Mouse (Mus musculus): ENCODE results near the gene Hcrtr1. TPM values are rescaled to one million over a fixed set of nuclear protein-coding genes. Genes with fewer than 3 reads are reported as not detected.

Gene Hcrtr1
- polyA plus RNA-seq (2014; fragmentation: Nextera tagmentation; extraction: Ambion mirVana): 1.7 and 2.3 TPM in 2 replicates

DNA sequence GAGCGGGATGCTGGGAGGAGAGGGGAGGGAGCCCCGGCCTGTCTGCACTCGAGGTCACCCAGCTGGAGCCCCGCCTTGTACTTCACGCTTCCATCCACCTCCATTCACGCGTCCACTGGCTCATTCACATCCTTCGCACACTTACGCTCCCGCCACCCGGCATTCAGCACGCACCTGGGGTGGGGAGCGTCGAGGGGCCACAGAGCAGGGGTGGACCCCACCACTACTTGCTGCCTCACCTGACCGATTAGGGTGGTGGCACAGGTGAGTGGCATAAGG is at the start of gene Hcrtr1:
Hcrtr1 (minus strand) TSS at position 146 of the 279 bp plus-strand sequence.
- no peak for ATAC-seq (ENCODE audit: low FRiP score)

DNA sequence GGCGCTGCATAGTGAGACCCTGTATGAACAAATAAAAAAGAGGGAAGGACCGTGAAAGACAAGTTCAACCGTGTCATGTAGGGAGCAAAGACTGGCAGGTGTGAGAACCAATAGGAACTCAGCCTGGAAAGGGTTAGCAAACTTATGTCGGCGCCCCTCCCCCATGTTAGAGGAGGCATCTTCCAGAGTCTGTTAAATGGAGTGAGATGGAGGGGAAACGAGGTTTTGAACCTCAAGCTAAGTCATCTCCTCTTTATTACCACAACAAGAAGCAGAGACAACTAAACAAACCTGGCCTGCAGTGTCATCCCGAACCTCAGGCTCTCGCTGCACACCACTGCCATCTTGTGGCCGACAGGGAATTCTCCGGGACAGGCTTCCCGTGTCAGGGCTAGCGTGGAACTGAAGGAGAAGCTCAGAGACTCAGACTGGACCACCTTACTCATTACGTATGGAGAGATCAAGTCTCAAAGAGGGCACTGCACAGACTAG is 49.7 kb upstream of the Hcrtr1 start:
- 3% methylated on average over 13 of the region's 13 CpGs for WGBS
- peak; percentile 59; the same call in 1 of the 2 replicates for ATAC-seq (ENCODE audit: low FRiP score)
- H3K27me3 ChIP-seq (ENCODE audit: control insufficient read depth, insufficient read depth, low read length): no peaks in the 10 kb centered on the region

More for the DNA sequence above, at the start of gene Hcrtr1:
- H3K9me3 ChIP-seq (ENCODE audit: control insufficient read depth, low read length): no peaks in the 10 kb centered on the region
- H3K9ac ChIP-seq: peak within 1 kb of the TSS; percentile 53
- peaks cover 31% of the 10 kb centered on the region for H3K27me3 ChIP-seq (ENCODE audit: control insufficient read depth, insufficient read depth, low read length)
- no peaks in the 10 kb centered on the region for H3K36me3 ChIP-seq (replicated peaks; ENCODE audit: control insufficient read depth, insufficient read depth)
- DNase-seq (ENCODE audit: low spot score): no peak
- peak within 1 kb of the TSS; percentile 85 for H3K4me2 ChIP-seq (replicated peaks)
- under 1% methylated on average over 15 of the region's 15 CpGs for WGBS
- H3K4me1 ChIP-seq (replicated peaks; ENCODE audit: control insufficient read depth, insufficient read depth, low read length): peaks cover 21% of the 10 kb centered on the region; the same call in 1 of the 2 replicates
- no peak within 1 kb of the TSS for H3K27ac ChIP-seq
- H3K4me3 ChIP-seq (replicated peaks; ENCODE audit: low read length): peak within 1 kb of the TSS; percentile 36

DNA sequence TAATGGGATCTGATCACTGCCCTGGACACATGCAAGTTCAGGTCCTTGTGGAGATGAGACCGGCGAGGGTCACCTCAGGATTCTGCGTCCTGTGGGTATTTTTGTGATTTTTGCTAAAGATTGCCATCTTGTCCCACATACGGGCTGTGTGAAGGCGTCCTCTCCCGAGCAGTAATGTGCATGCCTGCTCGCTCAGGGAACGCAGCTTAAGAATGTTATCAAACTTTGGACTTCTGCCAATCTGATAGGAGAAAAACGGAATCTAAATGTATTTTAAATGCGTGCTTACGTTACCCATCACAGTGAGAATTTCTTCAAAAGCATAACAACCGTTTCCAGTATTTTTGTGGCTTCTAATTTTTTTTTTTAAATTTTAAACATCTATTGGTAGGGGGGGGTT is 47.7 kb upstream of the Hcrtr1 start:
- no peaks in the 10 kb centered on the region for H3K27me3 ChIP-seq (ENCODE audit: control insufficient read depth, insufficient read depth, low read length)
- no peak overlapping the region for H3K27ac ChIP-seq
- 77% methylated on average over 12 of the region's 12 CpGs for WGBS
- no peaks in the 10 kb centered on the region for H3K36me3 ChIP-seq (replicated peaks; ENCODE audit: control insufficient read depth, insufficient read depth)
- no peaks in the 10 kb centered on the region for H3K9me3 ChIP-seq (ENCODE audit: control insufficient read depth, low read length)
- no peak overlapping the region for H3K4me3 ChIP-seq (replicated peaks; ENCODE audit: low read length)
- no peak for DNase-seq (ENCODE audit: low spot score)
- ATAC-seq (ENCODE audit: low FRiP score): no peak
- H3K4me1 ChIP-seq (replicated peaks; ENCODE audit: control insufficient read depth, insufficient read depth, low read length): no peaks in the 10 kb centered on the region
- no peak overlapping the region for H3K4me2 ChIP-seq (replicated peaks)
- H3K9ac ChIP-seq: no peak overlapping the region

More for the DNA sequence above, 49.7 kb upstream of the Hcrtr1 start:
- no peaks in the 10 kb centered on the region for H3K9me3 ChIP-seq (ENCODE audit: control insufficient read depth, low read length)
- no peaks in the 10 kb centered on the region for H3K36me3 ChIP-seq (replicated peaks; ENCODE audit: control insufficient read depth, insufficient read depth)
- no peaks in the 10 kb centered on the region for H3K4me1 ChIP-seq (replicated peaks; ENCODE audit: control insufficient read depth, insufficient read depth, low read length)
- H3K9ac ChIP-seq: no peak overlapping the region
- H3K4me2 ChIP-seq (replicated peaks): peak overlapping the region; percentile 15; the same call in 1 of the 2 replicates
- no peak overlapping the region for H3K27ac ChIP-seq
- DNase-seq (ENCODE audit: low spot score): peak; percentile 90
- no peak overlapping the region for H3K4me3 ChIP-seq (replicated peaks; ENCODE audit: low read length)

DNA sequence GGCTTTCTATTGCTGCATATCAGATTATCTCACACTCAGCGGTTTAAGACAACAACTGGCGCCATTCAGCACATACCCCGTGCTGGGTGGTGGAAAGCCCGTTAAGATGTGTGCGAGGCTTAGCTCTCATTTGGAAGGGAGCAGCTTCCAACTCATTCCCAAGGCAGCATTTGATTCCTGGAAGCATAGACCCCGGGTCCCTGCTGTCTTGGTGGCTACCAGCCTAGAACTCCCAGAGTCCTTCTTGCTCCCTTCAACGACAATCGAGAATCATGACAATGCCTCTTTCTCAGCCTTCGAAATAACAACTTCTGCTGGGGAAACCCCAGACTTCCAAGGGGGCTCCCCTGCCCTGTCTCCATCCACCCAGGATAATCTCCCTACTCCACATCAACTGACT is 47.3 kb upstream of the Hcrtr1 start:
- no peak overlapping the region for H3K4me2 ChIP-seq (replicated peaks)
- no peaks in the 10 kb centered on the region for H3K9me3 ChIP-seq (ENCODE audit: control insufficient read depth, low read length)
- no peaks in the 10 kb centered on the region for H3K36me3 ChIP-seq (replicated peaks; ENCODE audit: control insufficient read depth, insufficient read depth)
- no peak for DNase-seq (ENCODE audit: low spot score)
- no peaks in the 10 kb centered on the region for H3K4me1 ChIP-seq (replicated peaks; ENCODE audit: control insufficient read depth, insufficient read depth, low read length)
- no peak overlapping the region for H3K9ac ChIP-seq
- no peak for ATAC-seq (ENCODE audit: low FRiP score)
- WGBS: 81% methylated on average over 9 of the region's 9 CpGs
- H3K27ac ChIP-seq: no peak overlapping the region
- H3K27me3 ChIP-seq (ENCODE audit: control insufficient read depth, insufficient read depth, low read length): no peaks in the 10 kb centered on the region
- no peak overlapping the region for H3K4me3 ChIP-seq (replicated peaks; ENCODE audit: low read length)

DNA sequence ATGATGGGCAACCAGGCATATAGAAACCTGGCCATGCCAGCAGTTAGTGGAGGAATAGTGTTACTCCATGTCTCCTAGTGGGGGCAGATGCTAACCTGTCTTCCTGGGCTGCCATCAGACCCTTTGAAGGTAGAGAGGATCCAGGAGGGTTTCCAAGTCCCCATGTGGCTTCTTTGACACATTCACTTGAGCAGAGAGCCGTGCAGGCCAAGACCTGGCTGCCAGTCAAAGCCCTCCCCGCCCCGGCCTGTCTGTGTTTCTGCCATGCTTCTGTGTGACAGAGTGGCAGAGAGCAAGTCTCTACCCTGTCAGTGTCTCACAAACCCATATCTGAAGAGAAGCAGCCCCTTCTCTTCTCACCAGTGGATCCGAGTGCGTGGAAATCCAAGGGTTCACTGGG is 44.7 kb upstream of the Hcrtr1 start:
- no peak overlapping the region for H3K9ac ChIP-seq
- no peaks in the 10 kb centered on the region for H3K27me3 ChIP-seq (ENCODE audit: control insufficient read depth, insufficient read depth, low read length)
- no peak for ATAC-seq (ENCODE audit: low FRiP score)
- H3K9me3 ChIP-seq (ENCODE audit: control insufficient read depth, low read length): no peaks in the 10 kb centered on the region
- no peaks in the 10 kb centered on the region for H3K36me3 ChIP-seq (replicated peaks; ENCODE audit: control insufficient read depth, insufficient read depth)
- H3K4me1 ChIP-seq (replicated peaks; ENCODE audit: control insufficient read depth, insufficient read depth, low read length): no peaks in the 10 kb centered on the region
- H3K4me2 ChIP-seq (replicated peaks): no peak overlapping the region
- 95% methylated on average over 5 of the region's 5 CpGs for WGBS
- no peak overlapping the region for H3K4me3 ChIP-seq (replicated peaks; ENCODE audit: low read length)
- no peak for DNase-seq (ENCODE audit: low spot score)
- no peak overlapping the region for H3K27ac ChIP-seq

DNA sequence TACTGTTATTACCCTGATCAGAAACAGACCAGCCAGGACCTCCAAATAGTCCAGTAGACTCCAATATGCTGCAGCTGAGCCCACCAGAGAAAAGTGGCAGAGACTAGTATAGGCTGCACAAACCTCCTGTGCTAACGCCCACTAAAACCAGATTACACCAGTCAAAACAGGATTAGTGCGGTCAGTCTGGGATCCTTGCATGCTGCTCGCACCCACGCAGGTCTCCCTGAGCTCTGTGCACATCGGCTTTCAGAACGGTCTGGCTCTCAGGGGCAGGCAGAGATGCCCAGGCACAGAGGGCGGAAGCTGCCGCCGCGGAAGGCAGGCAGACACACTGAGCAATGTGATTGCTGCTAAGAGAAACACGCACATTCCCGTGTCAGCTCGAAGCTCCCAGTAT is 43.9 kb upstream of the Hcrtr1 start:
- 81% methylated on average over 13 of the region's 13 CpGs for WGBS
- Histone ChIP-seq H3K36me3 (replicated peaks; ENCODE audit: control insufficient read depth, insufficient read depth) (no peaks in the 10 kb centered on the region), H3K4me2 (replicated peaks) (no peak overlapping the region), H3K4me3 (replicated peaks; ENCODE audit: low read length) (no peak overlapping the region), H3K9me3 (ENCODE audit: control insufficient read depth, low read length) (no peaks in the 10 kb centered on the region), H3K9ac (no peak overlapping the region), H3K27ac (no peak overlapping the region), H3K27me3 (ENCODE audit: control insufficient read depth, insufficient read depth, low read length) (no peaks in the 10 kb centered on the region), H3K4me1 (replicated peaks; ENCODE audit: control insufficient read depth, insufficient read depth, low read length) (no peaks in the 10 kb centered on the region)
- DNase-seq (ENCODE audit: low spot score) (no peak), ATAC-seq (ENCODE audit: low FRiP score) (no peak)

DNA sequence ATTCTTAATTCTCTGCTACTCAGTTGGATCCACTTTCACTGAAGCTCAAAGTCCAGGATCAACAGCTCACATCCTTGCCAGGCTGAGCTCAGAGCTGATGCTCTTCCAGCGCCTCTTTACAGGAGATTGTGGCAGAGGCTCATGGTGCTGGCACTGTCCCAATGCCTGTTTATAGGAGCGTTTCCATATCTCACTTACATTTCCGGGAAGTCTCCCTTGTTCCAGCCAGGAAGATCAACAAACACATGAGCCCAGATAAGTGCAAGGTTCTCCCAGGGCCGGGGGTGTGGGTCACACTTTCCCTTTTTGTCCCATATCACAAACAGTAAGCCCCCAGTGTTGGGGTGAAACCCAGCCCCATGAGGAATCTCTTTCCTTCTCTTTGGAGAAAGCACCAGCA is 42.7 kb upstream of the Hcrtr1 start:
- no peak for DNase-seq (ENCODE audit: low spot score)
- Histone ChIP-seq H3K9ac (no peak overlapping the region), H3K4me3 (replicated peaks; ENCODE audit: low read length) (no peak overlapping the region), H3K36me3 (replicated peaks; ENCODE audit: control insufficient read depth, insufficient read depth) (no peaks in the 10 kb centered on the region), H3K27me3 (ENCODE audit: control insufficient read depth, insufficient read depth, low read length) (no peaks in the 10 kb centered on the region), H3K4me2 (replicated peaks) (no peak overlapping the region), H3K4me1 (replicated peaks; ENCODE audit: control insufficient read depth, insufficient read depth, low read length) (no peaks in the 10 kb centered on the region), H3K9me3 (ENCODE audit: control insufficient read depth, low read length) (no peaks in the 10 kb centered on the region), H3K27ac (no peak overlapping the region)
- ATAC-seq (ENCODE audit: low FRiP score): no peak
- WGBS: 72% methylated on average over 4 of the region's 4 CpGs

DNA sequence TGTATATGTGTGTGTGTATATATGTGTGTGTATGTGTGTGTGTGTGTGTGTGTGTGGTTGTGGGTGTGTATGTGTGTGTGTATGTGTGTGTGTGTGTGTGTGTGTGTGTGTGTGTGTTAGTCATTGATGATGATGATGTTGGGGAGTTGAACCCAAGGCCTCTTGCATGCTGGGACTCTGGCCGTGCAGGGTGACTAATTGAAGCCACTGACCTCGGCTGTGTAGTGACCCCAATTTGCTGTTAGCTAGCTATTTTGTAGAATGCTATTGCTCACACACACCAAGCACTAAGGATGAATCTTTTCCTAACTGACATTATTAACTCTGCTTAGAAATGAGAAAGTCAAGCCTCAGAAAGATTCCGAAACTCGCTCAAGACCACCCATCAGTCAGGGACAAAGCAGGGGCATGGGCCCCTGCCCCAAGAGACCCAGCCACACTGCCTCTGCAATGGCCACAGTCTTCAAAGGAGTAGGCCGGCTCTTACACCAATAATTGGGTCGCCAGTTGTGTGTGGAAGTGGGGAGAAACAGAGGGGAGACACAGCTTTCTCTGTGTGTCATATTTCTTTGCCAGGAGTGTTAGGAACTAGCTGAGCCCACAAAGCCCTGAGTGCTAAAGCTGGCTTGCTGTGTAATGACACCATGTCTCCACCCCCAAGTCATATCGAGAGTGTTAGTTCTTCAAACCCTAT is 41.9 kb upstream of the Hcrtr1 start:
- no peak overlapping the region for H3K9ac ChIP-seq
- H3K4me1 ChIP-seq (replicated peaks; ENCODE audit: control insufficient read depth, insufficient read depth, low read length): no peaks in the 10 kb centered on the region
- no peaks in the 10 kb centered on the region for H3K9me3 ChIP-seq (ENCODE audit: control insufficient read depth, low read length)
- WGBS: 65% methylated on average over 7 of the region's 7 CpGs
- no peak overlapping the region for H3K27ac ChIP-seq
- no peak overlapping the region for H3K4me2 ChIP-seq (replicated peaks)
- no peaks in the 10 kb centered on the region for H3K36me3 ChIP-seq (replicated peaks; ENCODE audit: control insufficient read depth, insufficient read depth)
- DNase-seq (ENCODE audit: low spot score): no peak
- ATAC-seq (ENCODE audit: low FRiP score): no peak
- 0 out of 2 replicates have a peak, but pooled peaks cover 2% of the 10 kb centered on the region for H3K27me3 ChIP-seq (ENCODE audit: control insufficient read depth, insufficient read depth, low read length)
- H3K4me3 ChIP-seq (replicated peaks; ENCODE audit: low read length): no peak overlapping the region

DNA sequence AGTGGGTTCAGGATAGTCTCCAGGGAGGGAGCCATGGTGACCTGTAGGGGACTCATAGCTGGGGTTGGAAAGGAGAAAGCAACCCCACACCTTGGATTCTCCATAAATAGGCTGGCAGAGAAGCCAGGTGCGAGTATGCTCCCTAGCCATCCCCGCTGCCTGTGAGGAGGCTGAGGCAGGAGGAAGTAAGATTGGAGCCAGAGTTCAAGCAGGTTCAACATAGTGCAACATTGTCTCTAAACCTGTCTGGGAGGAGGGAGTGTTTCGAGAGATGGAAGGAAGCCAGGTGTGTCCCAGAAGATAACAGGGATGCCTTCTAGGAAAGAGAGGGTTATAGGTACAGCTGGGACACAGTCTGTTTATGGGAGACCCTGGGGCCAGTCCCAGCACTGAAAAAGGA is 40.7 kb upstream of the Hcrtr1 start:
- no peak overlapping the region for H3K27ac ChIP-seq
- H3K9me3 ChIP-seq (ENCODE audit: control insufficient read depth, low read length): no peaks in the 10 kb centered on the region
- no peak overlapping the region for H3K4me3 ChIP-seq (replicated peaks; ENCODE audit: low read length)
- no peak overlapping the region for H3K9ac ChIP-seq
- H3K36me3 ChIP-seq (replicated peaks; ENCODE audit: control insufficient read depth, insufficient read depth): no peaks in the 10 kb centered on the region
- peaks cover 5% of the 10 kb centered on the region; the same call in 1 of the 2 replicates for H3K4me1 ChIP-seq (replicated peaks; ENCODE audit: control insufficient read depth, insufficient read depth, low read length)
- H3K4me2 ChIP-seq (replicated peaks): no peak overlapping the region
- ATAC-seq (ENCODE audit: low FRiP score) (no peak), DNase-seq (ENCODE audit: low spot score) (no peak)
- WGBS: 91% methylated on average over 3 of the region's 3 CpGs
- peaks cover 11% of the 10 kb centered on the region for H3K27me3 ChIP-seq (ENCODE audit: control insufficient read depth, insufficient read depth, low read length)

Data from hindbrain, embryonic 14.5 days (tissue).